Mouse (Mus musculus): ENCODE results near the gene Nbr1. TPM values are rescaled to one million over a fixed set of nuclear protein-coding genes. Genes with fewer than 3 reads are reported as not detected.

Gene Nbr1
- total RNA-seq (2014; rRNA removed; ENCODE audit: low replicate concordance) (101 and 157 TPM in 2 replicates), polyA plus RNA-seq (2015; fragmentation: Nextera tagmentation; extraction: Ambion mirVana) (45.1 and 47.2 TPM in 2 replicates)

GRCm38 (mm10) chr11:101551751-101552475 lies at the start of gene Nbr1, which contains the start of gene Brca1:
Nbr1 (plus strand) TSS chr11:101552149.
Brca1 (minus strand) TSS chr11:101551955.
- peak within 1 kb of the TSS; percentile 90 for H3K4me3 ChIP-seq (ENCODE audit: low read depth, low read length)
- peak within 1 kb of the TSS; percentile 80 for H3K4me2 ChIP-seq (ENCODE audit: low read depth, low read length)
- ATAC-seq (ENCODE audit: insufficient read depth, low read depth) (peak; percentile 71), DNase-seq (ENCODE audit: low spot score) (peak; percentile 99)
- H3K9ac ChIP-seq (replicated peaks; ENCODE audit: low read depth, low read length), result peak within 1 kb of the TSS; percentile 86
- TF ChIP-seq CTCF (IDR thresholded peaks at IDR 0.05; ENCODE audit: low read depth), result no peak
- under 1% methylated on average over 43 of the region's 43 CpGs for WGBS
- H3K4me1 ChIP-seq (ENCODE audit: control insufficient read depth, insufficient read depth), result peaks cover 22% of the 10 kb centered on the region
- H3K9me3 ChIP-seq (replicated peaks; ENCODE audit: control insufficient read depth, low read length), result no peaks in the 10 kb centered on the region
- H3K27ac ChIP-seq (ENCODE audit: low read depth), result peak within 1 kb of the TSS; percentile 97
- H3K36me3 ChIP-seq (replicated peaks; ENCODE audit: control insufficient read depth, insufficient read depth, low read length), result peaks cover 19% of the 10 kb centered on the region
- H3K27me3 ChIP-seq (ENCODE audit: control insufficient read depth, insufficient read depth, low read length), result no peaks in the 10 kb centered on the region

GRCm38 (mm10) chr11:101506269-101506780 lies 45.6 kb upstream of the Nbr1 start:
- ATAC-seq (ENCODE audit: insufficient read depth, low read depth) (no peak), DNase-seq (ENCODE audit: low spot score) (no peak)
- TF ChIP-seq CTCF (IDR thresholded peaks at IDR 0.05; ENCODE audit: low read depth), result no peak
- no peak for TF ChIP-seq EP300 (IDR thresholded peaks at IDR 0.05; ENCODE audit: low read depth)
- 91% methylated on average over 5 of the region's 5 CpGs for WGBS
- Histone ChIP-seq H3K9me3 (replicated peaks; ENCODE audit: control insufficient read depth, low read length) (no peaks in the 10 kb centered on the region), H3K9ac (replicated peaks; ENCODE audit: low read depth, low read length) (no peak overlapping the region), H3K36me3 (replicated peaks; ENCODE audit: control insufficient read depth, insufficient read depth, low read length) (peaks cover 35% of the 10 kb centered on the region), H3K4me2 (ENCODE audit: low read depth, low read length) (no peak overlapping the region), H3K4me1 (ENCODE audit: control insufficient read depth, insufficient read depth) (no peaks in the 10 kb centered on the region), H3K27ac (ENCODE audit: low read depth) (no peak overlapping the region), H3K4me3 (ENCODE audit: low read depth, low read length) (no peak overlapping the region), H3K27me3 (ENCODE audit: control insufficient read depth, insufficient read depth, low read length) (no peaks in the 10 kb centered on the region)

GRCm38 (mm10) chr11:101507090-101507489 lies 44.9 kb upstream of the Nbr1 start:
- Histone ChIP-seq H3K4me3 (ENCODE audit: low read depth, low read length) (no peak overlapping the region), H3K27me3 (ENCODE audit: control insufficient read depth, insufficient read depth, low read length) (no peaks in the 10 kb centered on the region), H3K9me3 (replicated peaks; ENCODE audit: control insufficient read depth, low read length) (no peaks in the 10 kb centered on the region), H3K27ac (ENCODE audit: low read depth) (no peak overlapping the region), H3K9ac (replicated peaks; ENCODE audit: low read depth, low read length) (no peak overlapping the region), H3K4me1 (ENCODE audit: control insufficient read depth, insufficient read depth) (no peaks in the 10 kb centered on the region), H3K4me2 (ENCODE audit: low read depth, low read length) (no peak overlapping the region), H3K36me3 (replicated peaks; ENCODE audit: control insufficient read depth, insufficient read depth, low read length) (peaks cover 31% of the 10 kb centered on the region)
- TF ChIP-seq CTCF (IDR thresholded peaks at IDR 0.05; ENCODE audit: low read depth) (no peak), EP300 (IDR thresholded peaks at IDR 0.05; ENCODE audit: low read depth) (no peak)
- no peak for ATAC-seq (ENCODE audit: insufficient read depth, low read depth)
- 84% methylated on average over 7 of the region's 7 CpGs for WGBS
- no peak for DNase-seq (ENCODE audit: low spot score)

GRCm38 (mm10) chr11:101518937-101519336 lies 33.0 kb upstream of the Nbr1 start:
- H3K36me3 ChIP-seq (replicated peaks; ENCODE audit: control insufficient read depth, insufficient read depth, low read length), result peaks cover 14% of the 10 kb centered on the region
- no peak overlapping the region for H3K27ac ChIP-seq (ENCODE audit: low read depth)
- no peak for DNase-seq (ENCODE audit: low spot score)
- no peaks in the 10 kb centered on the region for H3K4me1 ChIP-seq (ENCODE audit: control insufficient read depth, insufficient read depth)
- no peaks in the 10 kb centered on the region for H3K27me3 ChIP-seq (ENCODE audit: control insufficient read depth, insufficient read depth, low read length)
- 70% methylated on average over 5 of the region's 5 CpGs for WGBS
- no peak overlapping the region for H3K4me2 ChIP-seq (ENCODE audit: low read depth, low read length)
- TF ChIP-seq CTCF (IDR thresholded peaks at IDR 0.05; ENCODE audit: low read depth) (peak; percentile 35), EP300 (IDR thresholded peaks at IDR 0.05; ENCODE audit: low read depth) (no peak)
- no peak overlapping the region for H3K9ac ChIP-seq (replicated peaks; ENCODE audit: low read depth, low read length)
- H3K9me3 ChIP-seq (replicated peaks; ENCODE audit: control insufficient read depth, low read length), result no peaks in the 10 kb centered on the region
- ATAC-seq (ENCODE audit: insufficient read depth, low read depth), result no peak
- no peak overlapping the region for H3K4me3 ChIP-seq (ENCODE audit: low read depth, low read length)

GRCm38 (mm10) chr11:101519364-101519763 lies 32.6 kb upstream of the Nbr1 start:
- no peaks in the 10 kb centered on the region for H3K4me1 ChIP-seq (ENCODE audit: control insufficient read depth, insufficient read depth)
- no peaks in the 10 kb centered on the region for H3K27me3 ChIP-seq (ENCODE audit: control insufficient read depth, insufficient read depth, low read length)
- WGBS, result 88% methylated on average over 6 of the region's 6 CpGs
- no peak overlapping the region for H3K4me3 ChIP-seq (ENCODE audit: low read depth, low read length)
- no peaks in the 10 kb centered on the region for H3K9me3 ChIP-seq (replicated peaks; ENCODE audit: control insufficient read depth, low read length)
- H3K27ac ChIP-seq (ENCODE audit: low read depth), result no peak overlapping the region
- peaks cover 18% of the 10 kb centered on the region for H3K36me3 ChIP-seq (replicated peaks; ENCODE audit: control insufficient read depth, insufficient read depth, low read length)
- TF ChIP-seq CTCF (IDR thresholded peaks at IDR 0.05; ENCODE audit: low read depth) (no peak), EP300 (IDR thresholded peaks at IDR 0.05; ENCODE audit: low read depth) (no peak)
- H3K9ac ChIP-seq (replicated peaks; ENCODE audit: low read depth, low read length), result no peak overlapping the region
- DNase-seq (ENCODE audit: low spot score), result no peak
- ATAC-seq (ENCODE audit: insufficient read depth, low read depth), result no peak
- H3K4me2 ChIP-seq (ENCODE audit: low read depth, low read length), result no peak overlapping the region

All from heart, postnatal 0 days (tissue).